Mouse (Mus musculus) CD4-positive, CD25-positive, alpha-beta regulatory T cell, adult 2 months (primary cell): ENCODE data around the gene Plppr2.
A peak's percentile ranks its signal among the peaks of the same experiment; 100 is the strongest.

Experiments used
- DNase-seq: peaks from one replicate; pipeline ENCODE4 v3.0.0-alpha.2; 2012; ENCODE audit warnings: low read depth, low spot score

Gene Plppr2

DNA sequence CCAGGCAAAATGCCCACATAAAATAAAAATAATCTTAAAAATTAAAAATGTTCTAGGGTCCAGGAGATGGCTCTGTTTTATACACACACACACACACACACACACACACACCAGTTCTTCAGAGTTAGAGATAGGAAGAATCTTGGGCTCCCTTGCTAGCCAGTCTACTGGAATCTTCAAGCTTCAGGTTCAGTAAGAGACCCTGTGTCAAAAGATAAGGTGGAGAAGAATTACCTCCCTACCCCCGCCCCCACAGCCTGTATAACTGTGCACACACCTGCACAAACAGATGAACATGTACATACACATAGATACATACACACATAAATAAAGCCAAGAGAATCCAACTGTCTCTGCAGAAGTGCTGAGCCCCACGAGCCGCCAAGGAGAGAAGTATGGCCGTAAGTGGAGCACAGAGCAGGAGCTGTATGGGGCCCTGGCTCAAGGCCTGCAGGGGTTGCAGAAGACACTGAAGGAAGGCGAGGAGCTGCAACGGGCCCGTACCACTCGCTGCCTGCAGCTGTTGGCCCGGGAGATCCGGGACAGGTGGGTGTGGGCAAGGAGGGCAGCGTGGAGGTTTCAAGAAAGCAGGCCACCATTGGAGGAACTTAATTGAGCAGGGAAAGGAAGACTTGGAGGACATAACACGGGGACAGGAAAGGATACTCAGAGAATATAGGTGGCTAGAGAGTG lies 4.2 kb upstream of the Plppr2 start:
- no peak for DNase-seq

DNA sequence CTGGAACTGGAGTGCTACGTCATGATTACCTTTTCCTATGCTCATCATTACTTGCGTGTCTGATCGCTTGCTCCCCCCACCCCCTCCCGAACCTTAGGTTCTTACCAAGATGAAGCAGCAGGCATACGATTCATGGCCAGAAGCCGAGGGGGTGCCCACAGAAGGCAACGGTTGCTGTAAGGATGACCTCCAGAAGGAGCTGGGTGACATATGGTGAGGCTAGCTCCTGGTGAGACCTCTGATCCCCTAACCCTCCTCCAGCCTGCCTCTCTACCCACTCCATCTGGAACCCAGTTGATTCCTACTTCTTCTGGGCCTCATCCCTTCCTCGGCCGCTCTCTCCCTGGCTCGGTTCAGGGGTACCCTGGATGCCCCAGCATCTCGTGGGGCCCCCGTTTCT lies 2.8 kb upstream of the Plppr2 start:
- DNase-seq = no peak

DNA sequence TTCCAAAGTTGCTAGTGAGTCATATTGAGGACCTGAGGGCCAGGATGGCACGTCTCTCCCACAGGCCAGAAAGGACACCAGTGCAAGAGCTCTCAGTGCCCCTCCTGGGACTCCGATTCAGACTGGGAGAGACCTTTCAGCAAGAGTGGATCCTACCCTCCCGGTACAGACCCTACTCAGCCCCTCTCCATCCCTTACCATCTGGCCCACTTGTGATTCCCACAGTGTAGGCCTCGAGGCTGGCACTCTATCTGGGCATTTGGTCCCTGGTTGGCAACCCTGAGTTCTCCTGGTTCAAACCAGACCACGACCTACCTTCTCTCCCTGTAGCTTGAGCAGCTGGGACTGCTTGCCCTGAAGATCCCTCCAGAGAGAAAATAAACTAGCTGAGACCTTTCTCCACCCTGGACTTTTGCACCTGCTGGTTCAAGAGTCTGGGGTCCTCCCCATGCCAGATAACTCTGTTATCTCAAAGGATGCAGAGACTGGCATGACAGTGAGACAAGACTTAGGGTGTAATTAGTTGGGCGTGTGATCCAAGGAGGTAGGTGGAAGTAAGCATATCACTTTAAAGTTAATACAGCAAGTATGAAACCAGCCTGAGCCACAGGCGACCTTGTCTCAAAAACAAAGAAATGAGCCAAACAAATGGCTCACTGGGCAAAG lies 1.2 kb upstream of the Plppr2 start:
- DNase-seq = no peak

DNA sequence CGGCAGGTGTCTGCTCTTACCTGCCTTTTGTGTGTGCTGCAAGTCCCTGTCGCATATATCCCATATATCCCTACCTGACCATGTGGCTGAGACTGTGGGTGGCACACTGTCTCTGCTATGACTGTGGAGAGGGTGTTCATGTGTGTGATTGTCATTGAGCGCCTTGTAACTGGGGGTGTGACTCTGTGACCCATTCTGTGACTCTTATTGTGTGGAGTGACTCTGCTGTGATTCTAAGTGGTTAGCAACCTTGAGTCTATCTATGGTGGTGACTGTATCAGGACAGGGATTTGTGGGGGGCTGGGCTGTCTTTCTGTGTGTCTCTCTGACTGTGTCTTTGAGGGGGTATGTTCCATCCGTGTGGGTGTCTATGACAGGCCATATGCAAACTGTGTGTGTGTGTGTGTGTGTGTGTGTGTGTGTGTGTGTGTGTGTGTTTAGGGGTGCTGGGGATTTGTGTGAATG lies 910 bp downstream of the Plppr2 start:
- DNase-seq = no peak

DNA sequence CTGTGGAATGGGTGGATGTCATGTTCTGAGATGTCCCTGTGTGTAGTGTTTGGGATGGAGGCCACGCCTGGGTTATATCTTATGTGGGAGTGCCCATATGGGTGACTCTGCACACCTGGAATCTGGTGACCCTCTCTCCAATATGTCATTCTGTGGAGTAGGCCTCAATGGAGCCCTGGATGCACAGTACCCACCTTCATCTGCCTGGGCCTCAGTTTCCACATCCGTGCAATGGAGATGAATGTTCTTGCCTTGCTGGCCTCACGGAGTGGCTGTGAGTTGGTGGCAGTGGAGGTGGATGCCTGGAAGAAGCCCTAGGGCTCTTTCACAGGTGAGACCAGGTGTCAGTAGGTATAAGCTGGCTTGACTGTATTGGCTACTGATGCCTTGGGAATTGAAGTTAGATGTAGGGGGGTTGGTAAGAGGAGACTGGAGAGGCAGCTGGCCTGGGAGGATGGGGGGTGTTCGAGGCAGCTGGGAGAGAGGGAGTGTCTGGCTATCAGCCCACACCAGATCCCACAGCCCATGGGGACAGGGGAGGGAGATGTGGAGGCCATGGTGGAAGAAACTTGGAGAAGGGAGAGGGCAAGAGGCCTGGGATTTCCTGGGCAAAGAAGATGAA lies 1.5 kb downstream of the Plppr2 start:
- DNase-seq = no peak

DNA sequence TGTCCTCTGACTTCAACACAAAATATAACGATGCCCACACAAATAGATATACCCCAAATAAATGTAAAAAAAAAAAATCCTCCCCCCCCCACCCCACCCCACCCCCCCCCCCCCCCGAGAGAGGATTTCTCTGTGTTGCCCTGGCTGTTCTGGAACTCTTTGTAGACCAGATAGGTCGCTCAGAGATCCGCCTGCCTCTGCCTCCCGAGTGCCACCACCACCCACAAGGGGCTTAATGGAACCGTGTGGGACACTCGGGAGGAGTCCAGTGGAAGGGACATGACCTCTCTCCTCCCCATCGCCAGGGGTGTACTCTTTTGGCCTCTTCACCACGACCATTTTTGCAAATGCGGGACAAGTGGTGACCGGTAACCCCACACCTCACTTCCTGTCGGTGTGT lies 6.2 kb downstream of the Plppr2 start:
- DNase-seq = no peak

DNA sequence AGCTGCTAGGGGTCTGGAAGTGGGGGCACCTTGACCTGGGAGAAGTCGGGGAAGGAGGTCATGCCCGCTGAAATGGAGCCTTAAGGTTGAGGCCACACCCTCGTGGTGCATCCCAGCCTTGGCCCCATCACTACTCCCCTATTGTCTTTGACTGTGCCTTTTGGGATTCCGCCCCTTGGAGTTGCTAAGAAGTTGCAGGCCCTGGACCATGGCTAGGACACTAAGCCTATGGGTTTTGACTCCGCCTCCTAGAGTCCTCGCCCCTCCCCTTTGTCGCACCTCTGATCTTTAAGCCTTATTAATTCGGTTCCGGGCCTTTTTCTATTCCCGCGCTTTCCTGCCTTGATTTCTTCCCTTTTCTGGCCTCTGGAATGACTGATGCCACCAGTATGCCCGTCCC lies 6.8 kb downstream of the Plppr2 start:
- no peak for DNase-seq

DNA sequence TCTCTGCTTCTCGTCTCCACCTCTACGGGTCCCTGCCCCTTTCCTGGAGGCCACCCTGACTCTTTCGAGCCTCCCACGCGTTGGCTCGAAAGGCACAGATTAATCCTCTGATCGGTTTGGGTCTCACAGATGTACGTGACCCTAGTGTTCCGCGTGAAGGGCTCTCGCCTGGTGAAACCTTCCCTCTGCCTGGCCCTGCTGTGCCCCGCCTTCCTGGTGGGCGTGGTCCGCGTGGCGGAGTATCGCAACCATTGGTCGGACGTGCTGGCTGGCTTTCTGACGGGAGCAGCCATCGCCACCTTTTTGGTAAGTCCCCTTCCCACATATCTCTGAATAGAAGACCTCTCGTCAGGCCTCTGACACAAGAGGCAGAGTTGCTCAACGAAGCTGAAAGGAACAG lies 7.4 kb downstream of the Plppr2 start:
- DNase-seq = peak; percentile 33

DNA sequence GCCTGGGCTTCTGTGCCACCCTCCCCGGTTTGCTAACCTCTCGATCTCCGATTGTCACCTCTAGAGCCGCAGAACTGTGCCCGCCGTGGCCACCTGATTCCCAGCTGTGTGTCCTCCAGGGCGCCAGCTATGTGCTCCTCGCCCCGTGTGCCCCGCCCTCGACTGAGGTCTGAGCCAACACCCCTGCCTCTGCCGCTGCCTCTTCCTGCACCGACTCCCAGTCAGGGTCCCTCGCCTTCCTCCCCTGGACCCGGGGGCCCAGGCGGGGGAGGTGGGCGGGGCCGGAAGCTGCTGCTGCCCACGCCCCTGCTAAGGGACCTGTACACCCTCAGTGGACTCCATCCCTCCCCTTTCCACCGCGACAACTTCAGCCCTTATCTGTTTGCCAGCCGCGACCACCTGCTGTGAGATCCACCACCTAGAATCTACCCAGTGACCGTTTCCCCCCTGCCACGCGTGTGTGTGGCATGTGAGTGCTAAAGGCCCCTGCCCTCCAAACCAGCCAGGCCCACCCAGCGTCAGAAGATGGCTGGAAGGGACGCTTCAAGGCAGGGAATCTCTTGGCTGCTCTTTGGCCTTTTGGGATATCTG lies 10.8 kb downstream of the Plppr2 start:
- no peak for DNase-seq

DNA sequence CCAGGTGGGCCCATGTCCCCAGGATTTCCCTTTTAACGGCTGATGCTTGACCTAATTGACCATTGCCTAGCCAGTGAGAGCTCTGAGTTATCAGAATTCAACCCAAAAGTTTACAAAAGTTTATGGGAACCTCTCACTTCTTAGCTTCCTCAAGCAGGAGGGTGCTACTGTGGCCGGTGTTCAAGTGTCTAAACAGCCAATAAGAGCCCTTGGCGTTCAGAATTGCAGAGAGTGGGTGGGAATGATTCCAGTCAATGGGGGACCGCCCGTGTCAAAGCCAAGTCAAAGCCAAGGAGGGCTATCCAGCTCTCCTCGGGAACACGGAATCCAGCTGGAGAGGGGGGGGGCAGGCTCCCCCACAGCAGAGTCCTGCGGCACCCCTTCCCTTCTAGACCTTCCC lies 11.3 kb downstream of the Plppr2 start:
- no peak for DNase-seq

DNA sequence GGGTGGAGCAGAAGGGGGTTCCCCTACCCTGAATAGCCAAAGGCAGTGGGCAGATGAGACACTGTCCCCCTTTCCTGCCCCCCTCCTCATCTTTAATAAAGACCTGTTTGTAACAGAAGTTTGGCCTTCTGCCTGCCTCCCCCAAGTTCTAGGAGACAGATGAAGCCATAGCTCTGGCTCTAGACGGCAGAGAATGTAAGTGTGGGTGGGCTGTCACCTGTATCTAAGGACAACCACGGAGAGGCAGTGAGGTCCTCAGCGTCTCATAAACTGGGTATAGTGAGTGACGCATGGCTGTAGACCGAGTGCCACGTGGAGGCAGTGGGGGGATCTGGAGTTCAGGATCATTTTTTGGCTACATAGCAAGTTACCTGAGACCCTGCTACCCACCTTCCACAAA lies 12.0 kb downstream of the Plppr2 start:
- DNase-seq = no peak

DNA sequence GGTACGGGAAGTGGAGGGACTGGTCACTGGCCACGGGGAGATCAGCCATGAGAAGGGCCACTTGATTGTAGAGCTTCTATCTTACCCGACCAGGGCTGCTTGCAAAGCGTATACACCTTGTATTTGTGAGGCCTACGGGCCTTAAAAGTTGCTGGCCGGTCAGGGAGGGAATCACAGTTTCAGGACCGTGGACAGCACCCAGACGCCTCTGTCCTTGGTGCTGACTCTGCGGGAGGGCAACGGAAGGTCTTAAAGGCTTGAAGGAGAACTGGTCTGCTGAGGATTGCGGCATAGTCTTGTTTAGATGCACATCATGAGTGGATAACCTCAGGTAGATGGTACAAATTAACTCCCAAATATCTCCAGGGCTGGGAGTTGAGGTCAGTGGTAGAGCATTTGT lies 13.5 kb downstream of the Plppr2 start:
- DNase-seq = peak; percentile 73

DNA sequence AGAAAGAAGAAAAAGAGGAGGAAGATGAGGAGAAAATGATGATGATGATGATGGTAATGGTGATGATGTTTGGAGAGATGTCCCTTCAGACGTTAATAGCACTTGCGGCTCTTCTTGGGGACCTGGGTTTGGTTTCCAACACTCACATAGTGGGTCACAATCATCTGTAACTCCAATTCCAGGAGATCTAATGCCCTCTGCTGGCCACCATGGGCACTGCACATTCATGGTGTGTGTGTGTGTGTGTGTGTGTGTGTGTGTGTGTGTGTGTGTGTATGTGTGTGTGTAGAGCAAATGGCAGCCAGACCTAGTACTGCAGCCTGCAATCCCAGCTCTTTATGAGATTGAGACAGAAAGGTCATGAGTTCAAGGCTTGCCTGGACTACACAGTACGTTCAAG lies 15.1 kb downstream of the Plppr2 start:
- DNase-seq = peak; percentile 43

DNA sequence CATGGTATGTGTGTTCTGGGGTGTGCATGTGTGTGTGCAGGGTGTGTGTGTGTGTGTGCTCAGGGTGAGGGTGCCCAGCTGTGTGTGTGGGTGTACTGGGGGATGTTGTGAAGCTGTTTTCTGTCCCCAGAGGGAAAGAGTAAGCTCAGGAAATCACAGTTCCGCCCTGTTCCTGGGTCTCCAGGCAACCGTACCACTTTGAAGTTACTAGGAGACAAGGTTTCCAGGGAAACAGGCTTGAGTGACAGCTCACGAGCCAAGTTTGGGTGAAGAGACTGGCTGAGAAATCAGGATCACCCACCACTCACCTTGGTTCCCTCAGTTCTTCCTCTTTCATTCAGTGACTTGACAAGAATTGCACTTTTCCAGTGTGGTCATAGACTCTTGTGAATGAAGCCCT lies 16.8 kb downstream of the Plppr2 start:
- no peak for DNase-seq

DNA sequence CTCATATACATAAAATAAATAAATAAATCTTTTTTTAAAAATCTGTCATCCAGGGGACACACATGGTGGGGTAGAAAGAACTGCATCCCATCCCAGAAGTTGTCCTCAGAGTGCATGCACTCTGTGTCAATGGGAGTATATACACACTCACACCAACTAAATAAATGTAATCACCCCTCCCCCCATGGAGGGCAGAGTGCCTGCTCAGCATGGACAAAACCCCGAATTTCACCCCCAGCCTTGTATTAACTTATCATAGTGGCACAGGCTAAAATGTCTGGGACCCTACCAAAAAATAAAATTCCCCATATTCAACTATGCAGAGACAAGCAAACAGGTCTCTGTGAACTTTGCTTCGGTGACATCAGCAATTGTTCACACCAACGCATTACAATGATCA lies 17.8 kb downstream of the Plppr2 start:
- DNase-seq = no peak

DNA sequence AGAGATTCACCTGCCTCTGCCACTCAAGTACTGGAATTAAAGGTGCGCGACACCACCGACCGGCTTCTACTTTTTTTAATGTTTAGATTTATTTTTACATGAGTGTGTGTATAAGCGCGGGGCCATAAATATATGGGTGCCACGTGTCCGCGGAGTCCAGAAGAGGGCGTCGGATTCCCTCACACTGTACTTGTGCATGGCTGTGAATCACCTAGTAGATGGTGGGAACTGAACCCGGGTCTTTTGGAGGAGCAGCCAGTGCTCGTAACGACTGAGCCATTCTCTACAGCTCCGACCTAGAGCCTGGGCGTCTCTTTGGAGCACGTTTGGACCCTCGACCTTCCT lies 18.4 kb downstream of the Plppr2 start:
- DNase-seq = no peak

DNA sequence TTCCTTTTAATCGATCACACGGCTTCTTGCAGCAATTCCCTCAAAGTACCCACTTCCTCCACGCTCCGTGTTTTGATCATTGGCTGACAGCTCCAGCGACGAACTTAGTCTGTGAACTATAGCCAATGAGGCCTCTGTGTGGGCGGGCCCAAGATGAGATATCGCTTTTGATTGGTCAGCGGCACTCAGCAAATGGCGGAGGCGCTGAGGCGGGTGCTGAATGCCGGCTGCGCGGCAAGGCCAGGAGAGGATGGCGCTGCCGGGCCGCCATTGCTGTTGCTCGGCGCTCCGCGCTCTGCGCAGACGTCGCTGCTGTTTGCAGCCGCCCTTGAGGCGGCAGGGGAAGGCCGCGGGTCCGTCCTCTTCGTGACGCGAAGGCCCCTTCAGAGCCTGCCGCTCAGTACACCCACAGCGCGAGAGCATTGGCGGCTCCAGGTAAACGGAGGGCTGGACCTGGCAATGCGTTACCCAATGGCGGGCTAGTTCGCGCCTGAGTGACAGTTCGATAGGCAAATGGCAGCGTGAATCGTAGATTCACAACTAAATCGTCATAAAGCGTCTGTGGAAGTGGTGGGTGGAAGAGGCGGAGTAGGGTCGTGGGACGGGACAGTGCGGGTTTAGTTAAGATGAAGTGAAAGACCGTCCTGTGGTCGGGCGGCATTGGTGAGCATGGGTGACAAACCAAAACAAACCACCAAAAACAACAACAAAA lies 18.9 kb downstream of the Plppr2 start, which contains the start of gene Swsap1:
TSS of gene Swsap1 (plus strand) at position 186 of the 712 bp plus-strand sequence.
- peak; percentile 99 for DNase-seq

DNA sequence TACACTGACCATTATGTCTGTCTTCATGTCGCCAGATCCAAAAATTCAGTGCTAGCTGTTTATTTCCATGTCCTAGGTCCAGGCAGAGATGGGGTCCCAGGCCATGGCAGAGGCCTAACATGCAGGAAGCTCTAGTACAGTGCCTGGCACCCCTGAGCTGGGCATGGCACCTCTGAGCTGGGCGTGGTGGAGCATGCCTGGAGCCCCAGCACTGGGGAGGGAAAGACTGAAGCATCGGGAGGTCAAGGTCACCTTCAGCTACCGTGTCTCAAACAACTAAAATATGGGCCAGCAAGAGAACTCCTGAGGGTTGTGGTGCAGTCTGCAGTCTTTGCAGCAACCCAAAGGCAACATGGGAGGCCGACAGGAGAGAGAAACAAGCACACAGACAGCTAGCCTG lies 21.5 kb downstream of the Plppr2 start:
- DNase-seq = no peak

DNA sequence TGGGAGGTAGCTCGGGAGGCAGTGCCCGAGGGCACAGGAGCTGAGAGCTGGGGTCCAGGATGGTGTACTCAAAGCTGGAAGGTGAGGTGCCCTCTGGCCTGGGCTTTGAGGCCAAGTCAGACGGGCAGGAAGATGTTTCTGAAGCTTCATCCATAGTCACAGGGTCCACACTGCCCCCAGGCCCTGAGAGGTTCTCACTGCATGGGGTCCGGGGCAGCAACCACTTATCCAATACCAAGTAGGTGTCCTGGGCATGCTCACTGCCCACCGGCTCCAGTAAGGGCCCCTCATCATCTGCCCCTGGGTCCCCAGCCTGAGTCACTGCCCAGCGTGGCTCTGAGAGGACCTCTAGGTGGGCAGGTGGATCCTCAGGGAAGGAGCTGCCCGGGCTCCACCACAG lies 22.4 kb downstream of the Plppr2 start:
- no peak for DNase-seq

DNA sequence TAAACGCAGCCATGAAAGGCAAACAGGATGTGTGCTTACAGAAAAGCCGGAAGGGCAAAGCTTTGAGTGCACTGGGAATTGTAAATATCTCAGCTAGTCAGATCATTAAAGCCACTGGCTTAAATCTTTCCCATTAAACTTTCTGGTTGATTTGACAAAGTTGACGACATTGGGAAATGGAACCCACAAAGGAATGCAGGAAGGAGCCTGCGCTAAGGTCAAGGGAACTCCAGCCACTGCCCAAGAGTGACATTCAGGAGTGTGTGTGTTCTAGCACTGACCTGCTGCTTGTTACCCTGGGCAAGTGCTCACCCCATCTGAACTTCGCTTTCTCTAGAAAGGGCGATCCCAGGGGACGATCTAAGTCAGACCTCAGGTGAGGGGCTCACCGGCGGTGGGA lies 23.3 kb downstream of the Plppr2 start:
- no peak for DNase-seq

DNA sequence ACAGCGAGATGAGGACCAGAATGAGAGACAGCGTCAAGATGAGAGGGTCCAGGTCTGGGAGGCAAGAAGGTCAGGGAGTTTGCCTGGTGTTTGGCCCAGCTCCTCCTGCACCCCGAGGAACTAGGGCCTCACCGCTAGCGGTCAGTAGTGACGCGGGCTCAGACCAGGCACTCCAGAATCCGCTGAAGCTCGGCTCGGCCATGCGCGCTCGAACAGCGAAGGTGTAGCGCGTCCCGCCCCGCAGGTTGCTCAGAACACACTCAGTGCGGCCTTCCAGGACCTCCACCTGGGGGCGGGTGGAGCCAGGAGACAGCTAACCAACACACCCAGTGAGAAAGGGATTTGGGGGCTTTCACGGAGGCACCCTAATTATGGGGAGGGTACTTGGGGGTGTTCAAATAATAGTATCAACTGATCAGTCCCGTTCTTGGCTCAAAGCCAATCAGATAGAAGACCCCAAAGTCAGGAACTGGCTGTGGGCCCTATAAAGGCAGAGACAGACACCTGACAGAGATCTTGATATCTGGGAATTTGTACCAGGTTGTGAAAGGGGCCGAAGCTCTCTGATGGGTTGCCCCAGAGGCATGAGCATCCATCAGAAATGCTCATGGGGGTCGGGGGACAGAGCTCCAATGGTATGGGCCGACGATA lies 23.9 kb downstream of the Plppr2 start:
- no peak for DNase-seq
